Mouse (Mus musculus): ENCODE results near the gene Gm3460. TPM values are rescaled to one million over a fixed set of nuclear protein-coding genes. Genes with fewer than 3 reads are reported as not detected.
A peak's percentile ranks its signal among the peaks of the same experiment; 100 is the strongest.
"Not testable (repeated sequence)": the region's sequence is repeated elsewhere in the genome, so short reads cannot be mapped to it uniquely, and the experiment has no call there.

Gene Gm3460
- polyA plus RNA-seq (2016; fragmentation: Nextera tagmentation; extraction: Ambion mirVana) = not detected in 2 replicates

DNA sequence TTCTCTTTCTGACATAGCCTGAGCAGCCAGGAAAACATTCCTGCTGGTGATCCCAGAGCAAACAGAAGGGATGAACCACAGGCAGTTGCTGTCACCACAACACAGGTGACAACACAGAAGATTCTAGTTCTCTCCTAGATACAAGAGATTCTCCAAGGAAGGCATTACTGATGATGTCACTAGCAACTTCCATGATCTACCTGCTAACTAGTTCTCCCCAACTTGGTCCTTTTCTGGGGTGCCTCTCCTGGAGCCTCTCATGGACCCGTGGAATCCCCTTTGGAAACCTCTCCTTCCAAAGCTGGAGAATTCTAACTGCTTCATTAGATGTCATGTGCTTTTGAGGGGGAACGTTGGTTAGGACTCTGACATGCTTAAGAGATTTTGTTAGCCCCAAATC lies at the start of gene Gm3460:
Gm3460 (minus strand) TSS at position 101 of the 400 bp plus-strand sequence.
- not testable (repeated sequence) for H3K27me3 ChIP-seq; H3K4me2 ChIP-seq; H3K4me3 ChIP-seq (replicated peaks); H3K9me3 ChIP-seq; H3K9ac ChIP-seq; ATAC-seq (ENCODE audit: low FRiP score); H3K36me3 ChIP-seq (replicated peaks); H3K4me1 ChIP-seq; H3K27ac ChIP-seq
- 79% methylated on average over 1 of the region's 2 CpGs for WGBS

DNA sequence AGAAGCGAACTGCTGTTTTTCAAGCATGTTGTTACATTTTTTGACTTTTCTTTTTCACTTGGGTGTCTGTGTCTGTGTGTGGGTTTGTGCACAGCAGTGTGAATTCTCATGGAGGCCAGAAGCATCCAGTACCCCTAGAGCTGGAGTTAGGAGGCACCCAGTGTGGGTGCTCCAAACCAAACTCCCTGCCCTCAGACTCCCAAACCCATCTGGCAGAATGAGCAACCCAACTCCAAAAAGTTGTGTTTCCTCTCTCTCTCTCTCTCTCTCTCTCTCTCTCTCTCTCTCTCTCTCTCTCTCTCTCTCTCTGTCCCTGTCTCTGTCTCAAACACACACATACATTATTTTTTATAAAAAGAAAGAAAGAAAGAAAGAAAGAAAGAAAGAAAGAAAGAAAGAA lies 15.8 kb downstream of the Gm3460 start:
- not testable (repeated sequence) for H3K27me3 ChIP-seq; H3K9ac ChIP-seq; H3K27ac ChIP-seq; H3K9me3 ChIP-seq; H3K36me3 ChIP-seq (replicated peaks); ATAC-seq (ENCODE audit: low FRiP score); H3K4me1 ChIP-seq; H3K4me2 ChIP-seq; H3K4me3 ChIP-seq (replicated peaks)
- no CpG with 5 or more reads among the region's 1 CpGs for WGBS

DNA sequence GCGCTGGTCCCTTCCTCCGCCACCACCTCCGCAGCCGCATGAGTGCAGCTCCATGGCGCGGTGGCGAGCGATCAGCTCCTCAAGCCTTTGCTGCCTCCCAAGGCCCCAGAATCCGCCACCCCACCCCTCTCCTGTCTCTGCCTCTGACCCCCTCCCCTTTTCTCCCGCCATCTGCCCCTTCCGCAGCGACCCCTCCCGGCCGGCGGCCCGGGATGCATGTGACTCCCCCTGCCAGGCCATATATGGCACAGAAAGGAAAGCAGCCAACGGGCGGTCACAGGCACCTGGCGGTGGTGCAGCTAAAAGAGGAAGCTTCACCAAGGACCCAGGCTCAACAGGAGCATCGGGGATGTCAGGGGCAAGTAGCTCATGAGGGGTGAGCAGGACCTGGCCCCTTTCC lies 17.2 kb downstream of the Gm3460 start:
- H3K9ac ChIP-seq = peak overlapping the region; percentile 40; the same call in 1 of the 2 replicates
- H3K27me3 ChIP-seq; H3K9me3 ChIP-seq; H3K36me3 ChIP-seq (replicated peaks); ATAC-seq (ENCODE audit: low FRiP score); H3K4me1 ChIP-seq; H3K27ac ChIP-seq: not testable (repeated sequence)
- 3% methylated on average over 10 of the region's 20 CpGs for WGBS
- peak overlapping the region; percentile 41 for H3K4me3 ChIP-seq (replicated peaks)
- H3K4me2 ChIP-seq = peak overlapping the region; percentile 65

DNA sequence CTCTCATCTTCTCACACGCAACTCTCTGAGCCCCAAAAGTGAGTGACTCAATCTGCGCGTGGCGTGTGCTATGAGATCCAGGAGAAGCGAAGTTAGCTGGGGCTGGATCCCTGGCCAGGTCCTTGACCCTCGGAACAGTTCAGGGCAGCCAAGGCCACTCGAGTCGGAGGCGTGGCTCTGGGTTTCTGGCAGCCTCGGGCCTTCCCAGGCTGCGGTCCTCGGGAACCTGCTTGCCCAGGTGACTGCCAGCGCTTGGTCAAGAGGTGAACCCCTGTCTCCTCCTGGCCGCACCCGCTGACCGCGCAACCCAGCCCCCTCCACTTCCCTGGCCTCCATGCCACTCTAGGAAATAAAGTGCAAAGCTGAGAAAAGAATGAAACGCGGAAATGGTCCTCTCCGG lies 17.7 kb downstream of the Gm3460 start:
- Histone ChIP-seq H3K4me2 (peak overlapping the region; percentile 65), H3K9ac (peak overlapping the region; percentile 40), H3K4me3 (replicated peaks) (peak overlapping the region; percentile 41)
- H3K27ac ChIP-seq; H3K36me3 ChIP-seq (replicated peaks); H3K9me3 ChIP-seq; H3K27me3 ChIP-seq; H3K4me1 ChIP-seq; ATAC-seq (ENCODE audit: low FRiP score): not testable (repeated sequence)
- 9% methylated on average over 13 of the region's 20 CpGs for WGBS

DNA sequence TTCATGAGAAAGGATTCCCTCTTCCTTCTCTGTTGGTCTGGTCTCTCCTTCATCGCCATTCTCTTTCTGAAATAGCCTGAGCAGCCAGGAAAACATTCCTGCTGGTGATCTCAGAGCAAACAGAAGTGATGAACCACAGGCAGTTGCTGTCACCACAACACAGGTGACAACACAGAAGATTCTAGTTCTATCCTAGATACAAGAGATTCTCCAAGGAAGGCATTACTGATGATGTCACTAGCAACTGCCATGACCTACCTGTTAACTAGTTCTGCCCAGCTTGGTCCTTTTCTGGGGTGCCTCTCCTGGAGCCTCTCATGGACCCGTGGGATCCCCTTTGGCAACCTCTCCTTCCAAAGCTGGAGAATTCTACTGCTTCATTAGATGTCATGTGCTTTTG lies 31.7 kb downstream of the Gm3460 start, which contains the start of gene Gm3629:
Gm3629 (minus strand) TSS at position 101 of the 400 bp plus-strand sequence.
- ATAC-seq (ENCODE audit: low FRiP score); H3K9me3 ChIP-seq; H3K36me3 ChIP-seq (replicated peaks); H3K27ac ChIP-seq; H3K4me3 ChIP-seq (replicated peaks); H3K4me2 ChIP-seq; H3K27me3 ChIP-seq; H3K9ac ChIP-seq; H3K4me1 ChIP-seq: not testable (repeated sequence)
- 58% methylated on average over 1 of the region's 2 CpGs for WGBS

Other genes with a start within 250 kb of the Gm3460 start
- gene Gm16440, start 232.1 kb downstream of the Gm3460 start, polyA plus RNA-seq (2016; fragmentation: Nextera tagmentation; extraction: Ambion mirVana) = not detected in 2 replicates
- gene Gm3591, start 209.9 kb downstream of the Gm3460 start, polyA plus RNA-seq (2016; fragmentation: Nextera tagmentation; extraction: Ambion mirVana) = 0.53 and 2.2 TPM in 2 replicates
- not detected in 2 replicates for gene Gm3594, start 177.8 kb downstream of the Gm3460 start, polyA plus RNA-seq (2016; fragmentation: Nextera tagmentation; extraction: Ambion mirVana)
- not detected in 2 replicates for gene Gm8356, start 85.1 kb downstream of the Gm3460 start, polyA plus RNA-seq (2016; fragmentation: Nextera tagmentation; extraction: Ambion mirVana)
- gene Gm3629, start 31.8 kb downstream of the Gm3460 start, polyA plus RNA-seq (2016; fragmentation: Nextera tagmentation; extraction: Ambion mirVana) = 0.41 TPM in 1 of 2 replicates, not detected in the other
- not detected in 2 replicates for gene Gm10251, start 61.8 kb upstream of the Gm3460 start, polyA plus RNA-seq (2016; fragmentation: Nextera tagmentation; extraction: Ambion mirVana)
- 0.31 TPM in 1 of 2 replicates, not detected in the other for gene Gm8050, start 97.8 kb upstream of the Gm3460 start, polyA plus RNA-seq (2016; fragmentation: Nextera tagmentation; extraction: Ambion mirVana)
- 7.9 and 8.9 TPM in 2 replicates for gene Gm3636, start 119.9 kb upstream of the Gm3460 start, polyA plus RNA-seq (2016; fragmentation: Nextera tagmentation; extraction: Ambion mirVana)
- gene Gm8362, start 152.0 kb upstream of the Gm3460 start, polyA plus RNA-seq (2016; fragmentation: Nextera tagmentation; extraction: Ambion mirVana) = not detected in 2 replicates
- not detected in 2 replicates for gene Gm3642, start 217.9 kb upstream of the Gm3460 start, polyA plus RNA-seq (2016; fragmentation: Nextera tagmentation; extraction: Ambion mirVana)

Measured in forebrain, embryonic 12.5 days (tissue).